Mouse (Mus musculus) megakaryocyte, embryonic 14.5 days (primary cell): ENCODE measurements around the gene Mospd1. TPM values are rescaled to one million over a fixed set of nuclear protein-coding genes. Genes with fewer than 3 reads are reported as not detected.

Experiments
- H3K27me3 ChIP-seq: replicated peaks from 2 replicates; pipeline ENCODE3; 2012; ENCODE audit warnings: inconsistent platforms
- H3K36me3 ChIP-seq: replicated peaks from 2 replicates; pipeline ENCODE3; 2012; ENCODE audit warnings: low read length, inconsistent platforms, mixed read lengths
- H3K4me1 ChIP-seq: 2 replicates; pipeline ENCODE4 v1.6.1; 2012; ENCODE audit warnings: inconsistent platforms
- H3K4me3 ChIP-seq: replicated peaks from 2 replicates; pipeline ENCODE3; 2012; ENCODE audit warnings: moderate library complexity, mild to moderate bottlenecking, inconsistent platforms
- H3K9me3 ChIP-seq: 2 replicates; pipeline ENCODE4 v1.6.1; 2012; ENCODE audit warnings: inconsistent platforms
- FLI1 ChIP-seq: IDR thresholded peaks from 2 replicates; pipeline ENCODE4 v1.6.1; 2012; ENCODE audit warnings: low read length, inconsistent platforms, mixed read lengths
- GATA1 ChIP-seq: IDR thresholded peaks from 3 replicates; pipeline ENCODE4 v1.6.1; 2012; ENCODE audit warnings: mixed read lengths, low read length, inconsistent platforms, borderline replicate concordance
- polyA plus RNA-seq: library from polyadenylated mRNA; stranded (reverse); fragments of >175 nt; gene quantifications from 2 replicates; pipeline ENCODE4 v1.2.3, GENCODE M21; 2012; ENCODE audit warnings: low replicate concordance; ENCODE audit not compliant: insufficient read depth

Gene Mospd1
- polyA plus RNA-seq: 0.32 TPM in 1 of 2 replicates, not detected in the other

GRCm38 (mm10) chrX:53370366-53370740 is at the start of gene Mospd1:
TSS of gene Mospd1 (minus strand) at chrX:53370502.
- Histone ChIP-seq H3K36me3 (peaks cover 3% of the 10 kb centered on the region), H3K27me3 (peaks cover 11% of the 10 kb centered on the region), H3K4me1 (peaks cover 3% of the 10 kb centered on the region; the same call in 1 of the 2 replicates), H3K9me3 (no peaks in the 10 kb centered on the region), H3K4me3 (peak within 1 kb of the TSS; percentile 93)
- TF ChIP-seq GATA1 (no peak), FLI1 (no peak)

- H3K4me1 ChIP-seq: 0 out of 2 replicates have a peak, but pooled peaks cover 3% of the 10 kb centered on the region
Measured at GRCm38 (mm10) chrX:53386362-53386761, 16.1 kb upstream of the Mospd1 start.

GRCm38 (mm10) chrX:53383122-53383521 is 12.8 kb upstream of the Mospd1 start:
- no peak for TF ChIP-seq GATA1
- TF ChIP-seq FLI1: no peak
- H3K4me1 ChIP-seq: 0 out of 2 replicates have a peak, but pooled peaks cover 3% of the 10 kb centered on the region
- peaks cover 15% of the 10 kb centered on the region for H3K27me3 ChIP-seq
- H3K36me3 ChIP-seq: no peaks in the 10 kb centered on the region
- H3K9me3 ChIP-seq: no peaks in the 10 kb centered on the region
- H3K4me3 ChIP-seq: no peak overlapping the region

More at GRCm38 (mm10) chrX:53386362-53386761, 16.1 kb upstream of the Mospd1 start:
- TF ChIP-seq FLI1 (no peak), GATA1 (no peak)
- Histone ChIP-seq H3K4me3 (no peak overlapping the region), H3K9me3 (no peaks in the 10 kb centered on the region), H3K36me3 (no peaks in the 10 kb centered on the region), H3K27me3 (peaks cover 10% of the 10 kb centered on the region)

GRCm38 (mm10) chrX:53369534-53370365 is 552 bp downstream of the Mospd1 start:
- no peak for TF ChIP-seq GATA1
- TF ChIP-seq FLI1: no peak
- peak overlapping the region; percentile 93 for H3K4me3 ChIP-seq
- no peaks in the 10 kb centered on the region for H3K9me3 ChIP-seq
- peaks cover 3% of the 10 kb centered on the region for H3K36me3 ChIP-seq
- H3K4me1 ChIP-seq: peaks cover 6% of the 10 kb centered on the region; the same call in 1 of the 2 replicates
- H3K27me3 ChIP-seq: peaks cover 11% of the 10 kb centered on the region

- no peak overlapping the region for H3K4me3 ChIP-seq
Measured at GRCm38 (mm10) chrX:53364668-53365383, 5.5 kb downstream of the Mospd1 start.

GRCm38 (mm10) chrX:53348374-53348773 is 21.9 kb downstream of the Mospd1 start:
- no peaks in the 10 kb centered on the region; the same call in 1 of the 2 replicates for H3K4me1 ChIP-seq
- H3K9me3 ChIP-seq: no peaks in the 10 kb centered on the region
- H3K27me3 ChIP-seq: peaks cover 7% of the 10 kb centered on the region
- TF ChIP-seq GATA1 (no peak), FLI1 (no peak)
- H3K36me3 ChIP-seq: peaks cover 60% of the 10 kb centered on the region
- no peak overlapping the region for H3K4me3 ChIP-seq

More at GRCm38 (mm10) chrX:53364668-53365383, 5.5 kb downstream of the Mospd1 start:
- H3K4me1 ChIP-seq: peaks cover 6% of the 10 kb centered on the region; the same call in 1 of the 2 replicates
- H3K36me3 ChIP-seq: peaks cover 3% of the 10 kb centered on the region
- peaks cover 9% of the 10 kb centered on the region for H3K27me3 ChIP-seq
- no peaks in the 10 kb centered on the region for H3K9me3 ChIP-seq
- TF ChIP-seq FLI1 (no peak), GATA1 (no peak)

- Histone ChIP-seq H3K4me3 (no peak overlapping the region), H3K27me3 (no peaks in the 10 kb centered on the region), H3K9me3 (no peaks in the 10 kb centered on the region), H3K36me3 (peaks cover 7% of the 10 kb centered on the region), H3K4me1 (no peaks in the 10 kb centered on the region)
- no peak for TF ChIP-seq FLI1
- TF ChIP-seq GATA1: no peak
Measured at GRCm38 (mm10) chrX:53341531-53341930, 28.8 kb downstream of the Mospd1 start.

GRCm38 (mm10) chrX:53337355-53337754 is 32.9 kb downstream of the Mospd1 start:
- Histone ChIP-seq H3K27me3 (peaks cover 2% of the 10 kb centered on the region), H3K4me3 (no peak overlapping the region), H3K4me1 (no peaks in the 10 kb centered on the region), H3K9me3 (peaks cover 9% of the 10 kb centered on the region), H3K36me3 (no peaks in the 10 kb centered on the region)
- TF ChIP-seq GATA1: no peak
- no peak for TF ChIP-seq FLI1

GRCm38 (mm10) chrX:53330396-53330795 is 39.9 kb downstream of the Mospd1 start:
- Histone ChIP-seq H3K4me1 (no peaks in the 10 kb centered on the region), H3K9me3 (peaks cover 9% of the 10 kb centered on the region), H3K36me3 (no peaks in the 10 kb centered on the region), H3K27me3 (peaks cover 7% of the 10 kb centered on the region), H3K4me3 (no peak overlapping the region)
- TF ChIP-seq GATA1 (no peak), FLI1 (no peak)
